Mouse (Mus musculus): ENCODE data around the gene Tm2d3. TPM values are rescaled to one million over a fixed set of nuclear protein-coding genes. Genes with fewer than 3 reads are reported as not detected.
A peak's percentile ranks its signal among the peaks of the same experiment; 100 is the strongest.

Tm2d3 gene
- polyA plus RNA-seq, 1 experiment from 2014 or later, result 94.0 TPM

DNA sequence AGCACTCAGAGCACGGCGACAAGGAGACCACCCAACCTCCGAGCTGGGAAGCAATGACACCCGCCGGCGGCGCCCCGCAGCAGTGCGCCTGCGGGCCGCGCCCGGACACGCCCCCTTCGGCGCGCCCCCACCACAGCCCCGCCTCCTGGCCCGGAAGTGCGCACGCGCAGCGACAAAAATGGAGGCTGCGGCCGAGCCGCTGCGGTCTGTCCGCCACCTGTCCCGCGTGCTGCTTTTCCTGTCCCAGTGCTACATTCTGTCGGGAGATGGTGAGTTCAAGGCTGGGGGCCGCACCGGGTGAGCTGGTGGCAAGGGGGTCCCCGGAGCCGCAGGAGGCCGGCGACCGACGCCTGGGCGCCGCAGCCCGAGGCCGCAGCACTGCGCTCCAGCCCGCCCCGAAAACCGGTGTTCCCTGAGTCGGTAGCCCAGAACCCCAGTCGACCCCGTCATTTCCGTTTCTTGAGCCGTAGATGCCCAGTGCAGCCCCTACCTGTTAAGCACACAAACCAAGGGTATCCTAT, 2.4 kb downstream of the Tm2d3 start:
- Histone ChIP-seq H3K4me2 (replicated peaks) (peak overlapping the region; percentile 72), H3K4me1 (replicated peaks; ENCODE audit: control insufficient read depth, insufficient read depth, low read length) (peaks cover 15% of the 10 kb centered on the region), H3K27ac (peak overlapping the region; percentile 85), H3K4me3 (replicated peaks; ENCODE audit: low read length) (peak overlapping the region; percentile 85), H3K9ac (peak overlapping the region; percentile 86), H3K36me3 (replicated peaks; ENCODE audit: control insufficient read depth, insufficient read depth) (peaks cover 38% of the 10 kb centered on the region), H3K27me3 (ENCODE audit: control insufficient read depth, insufficient read depth, low read length) (no peaks in the 10 kb centered on the region), H3K9me3 (ENCODE audit: control insufficient read depth, low read length) (no peaks in the 10 kb centered on the region)
- WGBS, result under 1% methylated on average over 52 of the region's 52 CpGs
- DNase-seq (ENCODE audit: low spot score) (peak; percentile 90), ATAC-seq (ENCODE audit: low FRiP score) (peak; percentile 95)

- H3K9me3 ChIP-seq (ENCODE audit: control insufficient read depth, low read length), result no peaks in the 10 kb centered on the region
- no peak for DNase-seq (ENCODE audit: low spot score)
- H3K4me3 ChIP-seq (replicated peaks; ENCODE audit: low read length), result no peak overlapping the region
- H3K9ac ChIP-seq, result no peak overlapping the region
- H3K4me1 ChIP-seq (replicated peaks; ENCODE audit: control insufficient read depth, insufficient read depth, low read length), result peaks cover 15% of the 10 kb centered on the region
- H3K36me3 ChIP-seq (replicated peaks; ENCODE audit: control insufficient read depth, insufficient read depth), result peaks cover 62% of the 10 kb centered on the region
- H3K27ac ChIP-seq, result no peak overlapping the region
- no peaks in the 10 kb centered on the region for H3K27me3 ChIP-seq (ENCODE audit: control insufficient read depth, insufficient read depth, low read length)
- no peak for ATAC-seq (ENCODE audit: low FRiP score)
- H3K4me2 ChIP-seq (replicated peaks), result no peak overlapping the region
- WGBS, result 52% methylated on average over 2 of the region's 2 CpGs
Measured at GRCm38 (mm10) chr7:65696450-65696849, 5.5 kb downstream of the Tm2d3 start.

DNA sequence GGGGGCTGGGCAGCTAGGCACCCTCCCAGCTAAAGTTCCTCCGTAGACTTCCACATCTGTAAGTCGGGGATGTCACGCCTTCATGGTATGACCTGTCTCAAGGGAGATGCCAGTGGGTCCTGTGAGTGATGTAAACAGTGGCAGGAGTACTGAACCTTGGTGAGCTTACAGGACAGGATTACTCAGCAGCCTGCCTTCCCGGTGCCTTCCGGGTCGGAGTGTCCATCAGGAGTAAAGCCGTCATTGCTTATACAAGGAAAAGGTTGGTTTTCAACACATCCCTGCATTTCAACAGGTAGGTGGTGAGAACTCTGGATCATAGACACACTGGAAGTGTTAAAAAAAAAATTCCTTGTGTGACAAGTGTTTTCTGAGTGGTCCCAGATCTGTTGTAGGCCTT, 11.1 kb downstream of the Tm2d3 start:
- no peaks in the 10 kb centered on the region for H3K9me3 ChIP-seq (ENCODE audit: control insufficient read depth, low read length)
- no peak overlapping the region for H3K27ac ChIP-seq
- H3K4me2 ChIP-seq (replicated peaks), result no peak overlapping the region
- H3K27me3 ChIP-seq (ENCODE audit: control insufficient read depth, insufficient read depth, low read length), result no peaks in the 10 kb centered on the region
- no peak for DNase-seq (ENCODE audit: low spot score)
- no peak overlapping the region for H3K4me3 ChIP-seq (replicated peaks; ENCODE audit: low read length)
- H3K4me1 ChIP-seq (replicated peaks; ENCODE audit: control insufficient read depth, insufficient read depth, low read length), result no peaks in the 10 kb centered on the region
- no peak for ATAC-seq (ENCODE audit: low FRiP score)
- H3K9ac ChIP-seq, result no peak overlapping the region
- 90% methylated on average over 7 of the region's 7 CpGs for WGBS
- H3K36me3 ChIP-seq (replicated peaks; ENCODE audit: control insufficient read depth, insufficient read depth), result peaks cover 57% of the 10 kb centered on the region

DNA sequence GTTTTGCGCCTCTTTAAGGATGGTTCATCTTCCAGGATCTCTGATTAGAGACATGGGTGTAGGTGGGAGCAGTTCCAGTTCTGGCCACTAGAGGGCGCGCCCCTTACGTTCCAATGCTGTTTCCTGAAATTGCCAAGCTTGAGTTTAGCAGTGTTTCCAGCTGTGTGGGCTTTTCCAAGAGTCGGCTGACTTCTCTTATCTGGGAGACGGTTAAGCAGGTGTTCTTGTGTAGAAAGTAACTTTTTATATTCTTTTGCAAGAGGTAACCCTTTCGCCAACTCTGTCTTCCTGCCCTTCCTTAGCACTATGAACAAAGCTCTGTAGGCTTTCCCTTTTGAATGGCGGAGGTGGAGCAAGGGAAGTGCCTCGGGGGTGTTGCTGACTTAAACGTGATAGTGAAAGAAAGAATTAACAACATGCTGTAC, 13.9 kb downstream of the Tm2d3 start:
- ATAC-seq (ENCODE audit: low FRiP score), result peak; percentile 24; the same call in 1 of the 2 replicates
- WGBS, result 16% methylated on average over 10 of the region's 10 CpGs
- no peak overlapping the region for H3K27ac ChIP-seq
- H3K4me1 ChIP-seq (replicated peaks; ENCODE audit: control insufficient read depth, insufficient read depth, low read length), result no peaks in the 10 kb centered on the region
- H3K27me3 ChIP-seq (ENCODE audit: control insufficient read depth, insufficient read depth, low read length), result no peaks in the 10 kb centered on the region
- peak overlapping the region; percentile 35 for H3K4me2 ChIP-seq (replicated peaks)
- peaks cover 30% of the 10 kb centered on the region for H3K36me3 ChIP-seq (replicated peaks; ENCODE audit: control insufficient read depth, insufficient read depth)
- H3K9me3 ChIP-seq (ENCODE audit: control insufficient read depth, low read length), result no peaks in the 10 kb centered on the region
- peak; percentile 95 for DNase-seq (ENCODE audit: low spot score)
- H3K9ac ChIP-seq, result no peak overlapping the region
- H3K4me3 ChIP-seq (replicated peaks; ENCODE audit: low read length), result no peak overlapping the region

- Histone ChIP-seq H3K9ac (no peak overlapping the region), H3K4me1 (replicated peaks; ENCODE audit: control insufficient read depth, insufficient read depth, low read length) (no peaks in the 10 kb centered on the region), H3K4me3 (replicated peaks; ENCODE audit: low read length) (no peak overlapping the region), H3K4me2 (replicated peaks) (no peak overlapping the region), H3K9me3 (ENCODE audit: control insufficient read depth, low read length) (no peaks in the 10 kb centered on the region), H3K27ac (no peak overlapping the region), H3K36me3 (replicated peaks; ENCODE audit: control insufficient read depth, insufficient read depth) (no peaks in the 10 kb centered on the region), H3K27me3 (ENCODE audit: control insufficient read depth, insufficient read depth, low read length) (no peaks in the 10 kb centered on the region)
- ATAC-seq (ENCODE audit: low FRiP score) (no peak), DNase-seq (ENCODE audit: low spot score) (no peak)
- WGBS, result 94% methylated on average over 1 of the region's 1 CpGs
Measured at GRCm38 (mm10) chr7:65708506-65708905, 17.5 kb downstream of the Tm2d3 start.

GRCm38 (mm10) chr7:65710301-65710700, 19.3 kb downstream of the Tm2d3 start:
- no peak for DNase-seq (ENCODE audit: low spot score)
- WGBS, result 63% methylated on average over 3 of the region's 3 CpGs

DNA sequence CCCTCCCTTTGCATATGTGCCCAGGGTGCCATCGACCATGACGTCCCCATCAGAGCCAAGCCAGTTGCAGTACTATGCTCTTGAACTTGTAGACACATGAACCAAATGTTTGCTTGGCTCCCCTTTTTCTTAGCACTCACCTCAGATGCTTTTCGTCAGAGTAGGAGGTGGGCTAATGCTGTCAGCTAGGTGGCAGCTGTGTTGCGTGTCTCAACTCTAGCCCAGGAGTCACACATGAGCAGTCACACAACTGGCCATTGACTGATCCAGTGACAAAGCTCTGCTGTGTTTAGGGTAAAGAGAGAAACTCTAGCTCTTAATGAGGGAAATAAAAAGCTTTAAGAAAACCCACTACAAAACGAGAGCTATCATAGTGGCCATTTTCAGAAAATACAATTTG, 22.8 kb downstream of the Tm2d3 start:
- no peak for DNase-seq (ENCODE audit: low spot score)
- no peaks in the 10 kb centered on the region for H3K9me3 ChIP-seq (ENCODE audit: control insufficient read depth, low read length)
- ATAC-seq (ENCODE audit: low FRiP score), result no peak

More at GRCm38 (mm10) chr7:65710301-65710700, 19.3 kb downstream of the Tm2d3 start:
- Histone ChIP-seq H3K4me2 (replicated peaks) (no peak overlapping the region), H3K9ac (no peak overlapping the region), H3K27ac (no peak overlapping the region), H3K4me3 (replicated peaks; ENCODE audit: low read length) (no peak overlapping the region), H3K27me3 (ENCODE audit: control insufficient read depth, insufficient read depth, low read length) (no peaks in the 10 kb centered on the region), H3K9me3 (ENCODE audit: control insufficient read depth, low read length) (no peaks in the 10 kb centered on the region), H3K36me3 (replicated peaks; ENCODE audit: control insufficient read depth, insufficient read depth) (no peaks in the 10 kb centered on the region), H3K4me1 (replicated peaks; ENCODE audit: control insufficient read depth, insufficient read depth, low read length) (no peaks in the 10 kb centered on the region)
- no peak for ATAC-seq (ENCODE audit: low FRiP score)

DNA sequence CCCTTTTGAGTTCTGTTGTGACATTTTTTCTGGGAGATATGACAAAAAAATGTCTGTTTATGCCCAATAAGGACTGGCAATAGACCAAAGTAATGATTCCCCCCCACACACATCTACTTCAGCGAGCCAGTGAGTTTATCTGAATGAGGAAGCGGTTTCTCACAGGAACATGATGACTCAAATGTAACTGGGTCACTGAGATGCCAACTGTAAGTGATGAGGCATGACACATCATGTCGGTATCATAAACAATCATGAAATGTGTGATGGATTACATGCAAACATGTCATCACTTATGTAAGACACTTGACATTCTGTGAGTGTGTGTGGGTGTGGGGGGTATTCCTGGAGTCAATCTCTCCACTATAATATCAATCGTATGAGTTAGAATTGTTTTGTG, 23.3 kb downstream of the Tm2d3 start:
- Histone ChIP-seq H3K9me3 (ENCODE audit: control insufficient read depth, low read length) (no peaks in the 10 kb centered on the region), H3K36me3 (replicated peaks; ENCODE audit: control insufficient read depth, insufficient read depth) (no peaks in the 10 kb centered on the region), H3K4me2 (replicated peaks) (no peak overlapping the region), H3K9ac (no peak overlapping the region), H3K27me3 (ENCODE audit: control insufficient read depth, insufficient read depth, low read length) (no peaks in the 10 kb centered on the region), H3K27ac (no peak overlapping the region), H3K4me3 (replicated peaks; ENCODE audit: low read length) (no peak overlapping the region), H3K4me1 (replicated peaks; ENCODE audit: control insufficient read depth, insufficient read depth, low read length) (no peaks in the 10 kb centered on the region)
- DNase-seq (ENCODE audit: low spot score) (no peak), ATAC-seq (ENCODE audit: low FRiP score) (no peak)
- WGBS, result 80% methylated on average over 4 of the region's 4 CpGs

More for the DNA sequence above, 22.8 kb downstream of the Tm2d3 start:
- Histone ChIP-seq H3K27ac (no peak overlapping the region), H3K4me3 (replicated peaks; ENCODE audit: low read length) (no peak overlapping the region), H3K9ac (no peak overlapping the region), H3K4me2 (replicated peaks) (no peak overlapping the region), H3K27me3 (ENCODE audit: control insufficient read depth, insufficient read depth, low read length) (no peaks in the 10 kb centered on the region), H3K4me1 (replicated peaks; ENCODE audit: control insufficient read depth, insufficient read depth, low read length) (no peaks in the 10 kb centered on the region), H3K36me3 (replicated peaks; ENCODE audit: control insufficient read depth, insufficient read depth) (no peaks in the 10 kb centered on the region)
- 73% methylated on average over 5 of the region's 5 CpGs for WGBS

- H3K4me1 ChIP-seq (replicated peaks; ENCODE audit: control insufficient read depth, insufficient read depth, low read length), result no peaks in the 10 kb centered on the region
- no peak overlapping the region for H3K4me3 ChIP-seq (replicated peaks; ENCODE audit: low read length)
- 88% methylated on average over 2 of the region's 2 CpGs for WGBS
- no peaks in the 10 kb centered on the region for H3K27me3 ChIP-seq (ENCODE audit: control insufficient read depth, insufficient read depth, low read length)
- ATAC-seq (ENCODE audit: low FRiP score) (no peak), DNase-seq (ENCODE audit: low spot score) (no peak)
- no peaks in the 10 kb centered on the region for H3K9me3 ChIP-seq (ENCODE audit: control insufficient read depth, low read length)
- no peak overlapping the region for H3K4me2 ChIP-seq (replicated peaks)
- no peaks in the 10 kb centered on the region for H3K36me3 ChIP-seq (replicated peaks; ENCODE audit: control insufficient read depth, insufficient read depth)
- no peak overlapping the region for H3K9ac ChIP-seq
- no peak overlapping the region for H3K27ac ChIP-seq
Measured at GRCm38 (mm10) chr7:65734024-65734423, 43.1 kb downstream of the Tm2d3 start.

- H3K9me3 ChIP-seq (ENCODE audit: control insufficient read depth, low read length), result no peaks in the 10 kb centered on the region
- H3K9ac ChIP-seq, result no peak overlapping the region
- no peak overlapping the region for H3K4me3 ChIP-seq (replicated peaks; ENCODE audit: low read length)
- DNase-seq (ENCODE audit: low spot score) (no peak), ATAC-seq (ENCODE audit: low FRiP score) (no peak)
- no peak overlapping the region for H3K4me2 ChIP-seq (replicated peaks)
- 96% methylated on average over 3 of the region's 3 CpGs for WGBS
- H3K27me3 ChIP-seq (ENCODE audit: control insufficient read depth, insufficient read depth, low read length), result no peaks in the 10 kb centered on the region
- H3K4me1 ChIP-seq (replicated peaks; ENCODE audit: control insufficient read depth, insufficient read depth, low read length), result no peaks in the 10 kb centered on the region
- no peak overlapping the region for H3K27ac ChIP-seq
- H3K36me3 ChIP-seq (replicated peaks; ENCODE audit: control insufficient read depth, insufficient read depth), result no peaks in the 10 kb centered on the region
Measured at GRCm38 (mm10) chr7:65735261-65735660, 44.3 kb downstream of the Tm2d3 start.
